ENCODE assay signal across 20 mouse cellular contexts in genomic region chr3:68470061-68470460, GRCm38 (mm10).
DNase-seq lines count a peak whose midpoint lies in the region; ATAC-seq lines count a peak whose summit lies in the region.
"Had no signal": no experiment of that assay in that cellular context is flagged by ENCODE, and none has a peak within 500 bp of the region (broad histone marks: within the 10 kb centered on the region; RNA-seq: fewer than 3 reads in every experiment).

No protein-coding gene starts in this region.

- H3K9me3 ChIP-seq in heart, embryonic 11.5 days (replicated peaks; ENCODE audit: control insufficient read depth, low read length): no peaks in the 10 kb centered on the region
- H3K9me3 ChIP-seq: forebrain, embryonic 15.5 days; hindbrain, embryonic 10.5 days; limb, embryonic 13.5 days; midbrain, embryonic 12.5 days had no signal

- H3K4me3 ChIP-seq in heart, embryonic 11.5 days (ENCODE audit: low read depth, low read length): 0 out of 2 replicates have a peak overlapping the region, but pooled peaks have one; percentile 3
- H3K4me3 ChIP-seq: erythroblast, embryonic 14.5 days; forebrain, embryonic 15.5 days; hindbrain, embryonic 10.5 days; limb, embryonic 13.5 days; midbrain, embryonic 12.5 days had no signal

- no peaks in the 10 kb centered on the region for H3K36me3 ChIP-seq in heart, embryonic 11.5 days (ENCODE audit: control insufficient read depth, insufficient read depth, low read length)
- H3K36me3 ChIP-seq: forebrain, embryonic 15.5 days; hindbrain, embryonic 10.5 days; limb, embryonic 13.5 days; midbrain, embryonic 12.5 days had no signal

- no peak overlapping the region for H3K9ac ChIP-seq in heart, embryonic 11.5 days (ENCODE audit: low read depth, low read length)
- H3K9ac ChIP-seq: forebrain, embryonic 15.5 days; limb, embryonic 13.5 days; liver, embryonic 14.5 days; midbrain, embryonic 12.5 days had no signal

- peaks cover 19% of the 10 kb centered on the region for H3K4me1 ChIP-seq in heart, embryonic 11.5 days (ENCODE audit: control insufficient read depth, insufficient read depth, low read length)

- 30% methylated on average over 3 of the region's 3 CpGs for WGBS in heart, embryonic 11.5 days (ENCODE audit: insufficient replicate concordance)

- intact Hi-C loops in left cerebral cortex, postnatal 36 days (cut with DNase I): no loop called here

- H3K27ac ChIP-seq in heart, embryonic 11.5 days (ENCODE audit: low read depth, low read length): no peak overlapping the region
- H3K27ac ChIP-seq: forebrain, embryonic 15.5 days; hindbrain, embryonic 10.5 days; limb, embryonic 13.5 days; liver, embryonic 14.5 days; midbrain, embryonic 12.5 days had no signal

- DNase-seq in heart, postnatal 4 days: no peak
- peak; percentile 24 for DNase-seq in kidney, adult 11 months
- DNase-seq in kidney, adult 18-20 months: no peak
- DNase-seq in 3T3-L1 (ENCODE audit: low read depth, low spot score): peak; percentile 76
- DNase-seq in kidney, postnatal 14 days: peak; percentile 45
- DNase-seq in natural killer cell, adult 2 months (ENCODE audit: low spot score in 2 of 2): no peak
- DNase-seq in left cerebral cortex, postnatal 36 days (ENCODE audit: low spot score in 2 of 2): no peak
- DNase-seq: adrenal gland, postnatal 10 days; cerebellum, adult 11 months; cerebellum, postnatal 25 days; layer of hippocampus, adult 9-11 months; right cerebral cortex, postnatal 25 days had no signal

- no peak for ATAC-seq in heart, embryonic 11.5 days (replicated peaks; ENCODE audit: insufficient number of reproducible peaks, low FRiP score, low TSS enrichment)
- ATAC-seq: forebrain, embryonic 15.5 days had no signal

- H3K27me3 ChIP-seq in heart, embryonic 11.5 days (ENCODE audit: control insufficient read depth, insufficient read depth, low read length): no peaks in the 10 kb centered on the region
- H3K27me3 ChIP-seq: CH12.LX; forebrain, embryonic 15.5 days; limb, embryonic 13.5 days had no signal

- peak overlapping the region; percentile 63 for H3K4me2 ChIP-seq in heart, embryonic 11.5 days
- H3K4me2 ChIP-seq: forebrain, embryonic 15.5 days; limb, embryonic 13.5 days; midbrain, embryonic 12.5 days had no signal

Comparison
In these comparisons a context has a peak if more than half of its experiments do, and no peak if none do; other contexts are left out.
1. DNase-seq: peak in kidney, adult 11 months (single experiment), 3T3-L1 (single experiment) and kidney, postnatal 14 days (single experiment); none in heart, postnatal 4 days (single experiment), kidney, adult 18-20 months (single experiment), natural killer cell, adult 2 months (0 of 2) and left cerebral cortex, postnatal 36 days (0 of 2).